Mouse (Mus musculus): ENCODE data around the gene Armcx3.

Gene Armcx3

DNA sequence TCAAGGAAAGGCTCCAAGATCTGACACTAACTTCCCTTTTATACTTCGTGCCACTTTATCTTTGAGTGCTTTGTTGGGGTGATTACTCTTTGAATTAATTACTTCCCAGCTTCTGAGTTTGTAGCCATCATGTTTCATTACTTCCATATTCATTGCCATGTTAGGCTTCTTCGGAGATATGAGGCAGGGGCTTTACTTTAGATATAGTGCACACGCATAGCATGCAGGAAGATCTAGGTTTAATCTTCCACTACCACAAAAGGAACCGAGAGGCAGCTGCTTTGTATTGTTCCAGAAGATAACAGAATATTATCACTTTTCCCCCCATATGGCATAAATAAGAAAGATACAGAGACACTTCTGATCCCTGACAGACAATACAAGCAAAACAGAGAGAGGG lies 31.3 kb downstream of the Armcx3 start:
- CTCF ChIA-PET: no interaction called here

DNA sequence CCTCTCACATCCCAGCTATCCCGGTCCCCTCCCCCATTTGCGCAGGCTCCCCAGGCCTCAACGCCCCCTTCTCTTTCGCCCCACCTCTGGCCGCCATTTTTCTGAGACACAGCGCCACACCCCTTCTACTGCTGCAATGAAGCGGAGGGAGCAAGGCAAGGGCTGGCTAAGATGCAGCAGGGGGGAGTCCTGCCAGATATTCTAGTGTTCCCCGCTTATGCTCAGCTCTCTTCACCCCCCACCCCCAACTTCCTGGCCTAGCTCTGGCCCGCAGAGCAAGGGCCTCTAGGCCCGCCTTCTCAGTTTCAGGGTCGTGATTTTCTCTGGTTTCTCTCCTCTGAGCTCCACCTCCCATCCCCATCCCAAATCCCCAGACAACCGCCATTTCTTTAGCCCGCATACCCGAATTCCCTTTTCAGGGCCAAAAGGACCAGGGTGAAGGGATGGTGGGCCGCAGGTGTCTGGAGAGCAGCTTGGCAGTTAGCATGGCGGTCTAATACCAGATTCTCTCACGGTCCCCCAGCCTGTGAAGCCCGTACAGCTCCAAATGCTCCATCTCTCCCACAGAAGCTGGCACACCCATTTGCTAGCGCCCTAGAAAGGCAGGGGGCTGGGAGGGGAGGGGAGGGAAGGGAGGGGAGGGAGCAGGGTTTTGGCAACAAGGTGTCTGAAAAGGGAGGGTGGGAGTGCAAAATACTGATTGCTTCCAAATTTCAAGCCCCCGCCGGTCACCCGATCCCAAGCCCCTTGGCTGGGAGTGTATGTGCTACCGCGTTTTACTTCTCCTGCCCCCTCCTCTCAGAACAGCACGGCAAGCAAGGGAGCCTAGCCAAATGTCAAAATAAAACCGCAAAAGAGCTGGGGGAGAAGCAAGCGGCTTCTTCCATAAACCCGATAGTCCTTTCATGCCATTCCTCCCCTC lies 51.7 kb downstream of the Armcx3 start:
- CTCF ChIA-PET: interaction anchor here in 3 of 4 experiments (0.6 to 1.1 kb wide), 4 partner anchors 61 to 250 kb away, joined by 4 to 5 read pairs (median 4); no protein-coding TSS in a partner anchor
- POLR2A ChIA-PET: interaction anchor here in 3 of 4 experiments (0.5 to 1.6 kb wide), 8 partner anchors 7 to 265 kb away, joined by 3 to 9 read pairs (median 4); partner anchors contain the start of genes Armcx6 (in 1 of the 3), Gla (in 1 of the 3), Hnrnph2 (in 1 of the 3) and Zmat1 (in 1 of the 3)

More for the DNA sequence above, 31.3 kb downstream of the Armcx3 start:
- POLR2A ChIA-PET: no interaction called here

DNA sequence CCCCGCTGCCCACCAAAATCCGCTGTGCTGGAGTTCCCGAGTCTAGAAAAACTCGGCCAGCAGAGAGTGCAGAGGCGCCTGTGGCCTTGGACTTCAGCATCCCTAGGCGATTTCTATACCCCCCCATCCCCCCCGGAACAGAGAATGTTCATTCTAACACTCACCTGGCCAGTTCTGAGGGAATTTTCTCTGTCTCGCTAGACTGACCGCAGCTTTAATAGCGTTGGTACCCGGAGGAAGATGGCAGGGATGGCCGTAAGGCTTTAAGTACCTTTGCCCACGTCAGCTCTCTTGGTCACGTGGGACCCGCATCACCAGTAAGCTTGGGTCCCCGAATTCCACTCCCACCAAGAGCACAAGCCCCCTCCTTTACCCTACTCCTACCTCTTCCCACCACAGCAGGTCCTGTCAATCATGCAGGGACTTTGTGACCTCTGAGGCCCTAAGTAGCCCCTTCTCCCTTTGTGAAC lies 52.4 kb downstream of the Armcx3 start, which contains the start of gene Armcx2:
Armcx2 (minus strand) TSS at position 467 of the 470 bp plus-strand sequence.
- POLR2A ChIA-PET: interaction anchor here in 2 of 4 experiments (0.5 to 1.6 kb wide), 7 partner anchors 8 to 266 kb away, joined by 3 to 9 read pairs (median 3); partner anchors contain the start of genes Armcx6 (in 1 of the 2), Gla (in 1 of the 2), Hnrnph2 (in 1 of the 2) and Rpl36a (in 1 of the 2)

More for the DNA sequence above, 52.4 kb downstream of the Armcx3 start, which contains the start of gene Armcx2:
- CTCF ChIA-PET: interaction anchor here in 3 of 4 experiments (0.9 to 1.1 kb wide), 3 partner anchors 62 to 199 kb away, joined by 4 read pairs; no protein-coding TSS in a partner anchor

Data from embryonic stem cell, embryonic (primary cell).